Mouse (Mus musculus): ENCODE results near the gene Gm5678.

- TF ChIP-seq CTCF (IDR thresholded peaks at IDR 0.05; ENCODE audit: insufficient read depth, low read length) (peak; percentile 92), POLR2A (IDR thresholded peaks at IDR 0.05; ENCODE audit: borderline replicate concordance, extremely low read depth, low read depth, low read length) (no peak)
These were observed 12.6 kb upstream of the Gm5678 start for GRCm38 (mm10) chr16:93615118-93615870.

Data from lung, adult 2 months (tissue).